Mouse (Mus musculus) testis, adult 2 months (tissue): ENCODE data around the gene Naaladl2. TPM values are rescaled to one million over a fixed set of nuclear protein-coding genes. Genes with fewer than 3 reads are reported as not detected.

Experiments
- H3K27ac ChIP-seq: fragments of 200-500 bp; 2 replicates; pipeline ENCODE4 v1.5.1; 2012; ENCODE audit warnings: low read depth, low read length; ENCODE audit not compliant: control insufficient read depth, insufficient read depth
- H3K27me3 ChIP-seq: fragments of 200-500 bp; 2 replicates; pipeline ENCODE4 v1.6.1; 2012; ENCODE audit warnings: mild to moderate bottlenecking, low read length, moderate library complexity; ENCODE audit not compliant: control insufficient read depth, insufficient read depth
- H3K36me3 ChIP-seq: fragments of 200-500 bp; 2 replicates; pipeline ENCODE4 v1.6.1; 2012; ENCODE audit warnings: mild to moderate bottlenecking, low read length; ENCODE audit not compliant: control insufficient read depth, insufficient read depth
- H3K4me1 ChIP-seq: fragments of 200-500 bp; 2 replicates; pipeline ENCODE4 v1.6.1; 2012; ENCODE audit warnings: low read length; ENCODE audit not compliant: control insufficient read depth, insufficient read depth
- H3K4me3 ChIP-seq: fragments of 200-500 bp; 2 replicates; pipeline ENCODE4 v1.5.1; 2012; ENCODE audit warnings: low read depth, mild to moderate bottlenecking, low read length, moderate library complexity, mixed read lengths; ENCODE audit not compliant: control insufficient read depth
- CTCF ChIP-seq: fragments of 200-500 bp; IDR thresholded peaks from 2 replicates; pipeline ENCODE4 v1.5.1; 2012; ENCODE audit warnings: low read depth, mild to moderate bottlenecking, inconsistent platforms, low read length, moderate library complexity; ENCODE audit not compliant: control insufficient read depth, insufficient read depth, insufficient replicate concordance
- POLR2A ChIP-seq: fragments of 200-500 bp; IDR thresholded peaks from 2 replicates; pipeline ENCODE4 v1.6.1; 2012; ENCODE audit warnings: low read depth, mild to moderate bottlenecking, inconsistent platforms, low read length, moderate library complexity; ENCODE audit not compliant: control insufficient read depth
- polyA plus RNA-seq: library from polyadenylated mRNA; depleted of rRNA; stranded (reverse); fragments of >200 nt; gene quantifications from 2 replicates; pipeline ENCODE4 v1.2.3, GENCODE M21; 2012; rRNA removed

The Naaladl2 gene
- 1.8 TPM in 2 replicates for polyA plus RNA-seq

GRCm38 (mm10) chr3:25143555-25144311 is at the start of gene Naaladl2:
Gene Naaladl2, minus strand, starts transcription at chr3:25144261.
- no peaks in the 10 kb centered on the region for H3K36me3 ChIP-seq
- TF ChIP-seq CTCF (no peak), POLR2A (peak; percentile 51)
- H3K4me3 ChIP-seq: peak within 1 kb of the TSS; percentile 90
- H3K27me3 ChIP-seq: no peaks in the 10 kb centered on the region
- peaks cover 2% of the 10 kb centered on the region for H3K4me1 ChIP-seq
- H3K27ac ChIP-seq: peak within 1 kb of the TSS; percentile 87

- H3K27ac ChIP-seq: no peak overlapping the region
- H3K4me3 ChIP-seq: no peak overlapping the region; the same call in 1 of the 2 replicates
- TF ChIP-seq CTCF (no peak), POLR2A (no peak)
- H3K36me3 ChIP-seq: no peaks in the 10 kb centered on the region
- no peaks in the 10 kb centered on the region for H3K4me1 ChIP-seq
- H3K27me3 ChIP-seq: no peaks in the 10 kb centered on the region
Observed at GRCm38 (mm10) chr3:25151721-25152120, 7.7 kb upstream of the Naaladl2 start.

- H3K27ac ChIP-seq: no peak overlapping the region
- no peaks in the 10 kb centered on the region for H3K36me3 ChIP-seq
- H3K27me3 ChIP-seq: no peaks in the 10 kb centered on the region
- no peak overlapping the region for H3K4me3 ChIP-seq
- TF ChIP-seq CTCF (no peak), POLR2A (no peak)
- peaks cover 2% of the 10 kb centered on the region for H3K4me1 ChIP-seq
Observed at GRCm38 (mm10) chr3:25147271-25147670, 3.2 kb upstream of the Naaladl2 start.

GRCm38 (mm10) chr3:25144961-25145697 is 1.1 kb upstream of the Naaladl2 start:
- Histone ChIP-seq H3K4me3 (no peak overlapping the region; the same call in 1 of the 2 replicates), H3K4me1 (peaks cover 2% of the 10 kb centered on the region)

GRCm38 (mm10) chr3:25143111-25143510 is 950 bp downstream of the Naaladl2 start:
- Histone ChIP-seq H3K27ac (peak overlapping the region; percentile 87), H3K27me3 (no peaks in the 10 kb centered on the region), H3K4me1 (peaks cover 2% of the 10 kb centered on the region), H3K4me3 (peak overlapping the region; percentile 90), H3K36me3 (no peaks in the 10 kb centered on the region)
- TF ChIP-seq CTCF (no peak), POLR2A (no peak)

More at GRCm38 (mm10) chr3:25144961-25145697, 1.1 kb upstream of the Naaladl2 start:
- TF ChIP-seq POLR2A (no peak), CTCF (no peak)
- Histone ChIP-seq H3K36me3 (no peaks in the 10 kb centered on the region), H3K27ac (peak overlapping the region; percentile 27; the same call in 1 of the 2 replicates), H3K27me3 (no peaks in the 10 kb centered on the region)

- Histone ChIP-seq H3K27ac (no peak overlapping the region), H3K4me1 (no peaks in the 10 kb centered on the region), H3K36me3 (no peaks in the 10 kb centered on the region), H3K27me3 (no peaks in the 10 kb centered on the region), H3K4me3 (no peak overlapping the region)
- TF ChIP-seq CTCF: no peak
- TF ChIP-seq POLR2A: no peak
Observed at GRCm38 (mm10) chr3:25131848-25132247, 12.2 kb downstream of the Naaladl2 start.

GRCm38 (mm10) chr3:25127864-25128263 is 16.2 kb downstream of the Naaladl2 start:
- Histone ChIP-seq H3K36me3 (no peaks in the 10 kb centered on the region), H3K27ac (no peak overlapping the region), H3K27me3 (no peaks in the 10 kb centered on the region), H3K4me1 (no peaks in the 10 kb centered on the region), H3K4me3 (no peak overlapping the region)
- TF ChIP-seq CTCF (no peak), POLR2A (no peak)
